Mouse (Mus musculus) frontal cortex, postnatal 36 days (tissue): ENCODE measurements around the gene Myd88.

Source experiments
- DNase-seq, 2 experiments: peaks; one replicate each; pipeline ENCODE4 v3.0.0; 2022; ENCODE audit warnings: low spot score in 2 of 2

Myd88 gene

GRCm38 (mm10) chr9:119297696-119298095 lies 43.5 kb downstream of the Myd88 start:
- DNase-seq, result no peak

- no peak for DNase-seq
Measured at GRCm38 (mm10) chr9:119290791-119291190, 50.4 kb downstream of the Myd88 start.
